Mouse (Mus musculus) heart, postnatal 0 days (tissue): ENCODE results near the gene Cd200.

Source experiments
- CTCF ChIP-seq: IDR thresholded peaks from 2 replicates; pipeline ENCODE4 v1.5.1; 2016; ENCODE audit warnings: antibody characterized with exemption, control low read depth, low read depth
- EP300 ChIP-seq: IDR thresholded peaks from 2 replicates; pipeline ENCODE4 v1.6.1; 2016; ENCODE audit warnings: antibody characterized with exemption, low read depth

GRCm38 (mm10) chr16:45390286-45390956 lies 18.4 kb downstream of the Cd200 start:
- TF ChIP-seq CTCF: no peak
- TF ChIP-seq EP300: no peak
